Mouse (Mus musculus) left cerebral cortex, postnatal 10 days (tissue): ENCODE data around the gene Fam76a. TPM values are rescaled to one million over a fixed set of nuclear protein-coding genes. Genes with fewer than 3 reads are reported as not detected.
A peak's percentile ranks its signal among the peaks of the same experiment; 100 is the strongest.
"Not testable (repeated sequence)": the region's sequence is repeated elsewhere in the genome, so short reads cannot be mapped to it uniquely, and the experiment has no call there.

ENCODE experiments used
- DNase-seq, 2 experiments: peaks; one replicate each; pipeline ENCODE4 v3.0.0; 2021 to 2022; ENCODE audit warnings: low spot score in 2 of 2, mixed read lengths in 1 of 2; ENCODE audit errors: extremely low spot score in 1 of 2
- intact Hi-C: fragments of 180-260 bp; cut with DNase I; formaldehyde crosslinking; loops from one replicate; pipeline ENCODE4 v1.15.1; 2025
- total RNA-seq, 2 experiments: library from RNA; stranded (reverse); gene quantifications; 2 replicates each; pipeline ENCODE4 v1.2.3; 2021

Gene Fam76a
- total RNA-seq, 2 experiments from 2014 or later, result 31.8 to 36.9 TPM

GRCm38 (mm10) chr4:132946047-132947001, 24.0 kb upstream of the Fam76a start:
- DNase-seq, result peak; percentile 36 to 76
- intact Hi-C loops, result loop anchor here (10.0 kb wide), 2 partner anchors 268 to 348 kb away; partner anchors contain the start of genes Cd164l2 and Gpr3

- intact Hi-C loops, result loop anchor here (1.0 to 10.0 kb wide), 3 partner anchors 60 to 349 kb away; partner anchors contain the start of genes Cd164l2 and Gpr3
- peak; percentile 80 to 82 for DNase-seq
These were observed 23.1 kb upstream of the Fam76a start for GRCm38 (mm10) chr4:132945261-132946046.

- DNase-seq, result no peak
- intact Hi-C loops, result loop anchor here (1.0 to 10.0 kb wide), 3 partner anchors 61 to 350 kb away; partner anchors contain the start of genes Cd164l2 and Gpr3
These were observed 22.4 kb upstream of the Fam76a start for GRCm38 (mm10) chr4:132944776-132945175.

- intact Hi-C loops, result loop anchor here (10.0 kb wide), 2 partner anchors 271 to 351 kb away; partner anchors contain the start of genes Cd164l2 and Gpr3
- DNase-seq, result no peak
These were observed 21.7 kb upstream of the Fam76a start for GRCm38 (mm10) chr4:132944106-132944505.

- intact Hi-C loops, result loop anchor here (10.0 kb wide), 2 partner anchors 272 to 352 kb away; partner anchors contain the start of genes Cd164l2 and Gpr3
- no peak for DNase-seq
These were observed 20.7 kb upstream of the Fam76a start for GRCm38 (mm10) chr4:132943088-132943487.

- no peak for DNase-seq
- intact Hi-C loops, result loop anchor here (10.0 kb wide), 2 partner anchors 274 to 354 kb away; partner anchors contain the start of genes Cd164l2 and Gpr3
These were observed 18.8 kb upstream of the Fam76a start for GRCm38 (mm10) chr4:132941012-132941729.

GRCm38 (mm10) chr4:132939421-132940127, 17.2 kb upstream of the Fam76a start:
- intact Hi-C loops, result loop anchor here (10.0 kb wide), 2 partner anchors 275 to 355 kb away; partner anchors contain the start of genes Cd164l2 and Gpr3
- peak; percentile 43 to 80 for DNase-seq

- DNase-seq, result peak; percentile 65 to 76
These were observed 16.0 kb upstream of the Fam76a start for GRCm38 (mm10) chr4:132938181-132938941.

GRCm38 (mm10) chr4:132934639-132935038, 12.3 kb upstream of the Fam76a start:
- DNase-seq, result no peak
- intact Hi-C loops, result no loop called here

More at GRCm38 (mm10) chr4:132938181-132938941, 16.0 kb upstream of the Fam76a start:
- intact Hi-C loops, result no loop called here

- intact Hi-C loops, result no loop called here
- no peak for DNase-seq
These were observed 10.5 kb upstream of the Fam76a start for GRCm38 (mm10) chr4:132932752-132933404.

GRCm38 (mm10) chr4:132930784-132931183, 8.4 kb upstream of the Fam76a start:
- intact Hi-C loops, result no loop called here
- peak in 1 of 2 experiments; percentile 45 for DNase-seq

- intact Hi-C loops, result loop anchor here (5.0 kb wide), 1 partner anchor 149 kb away; no protein-coding TSS in a partner anchor
- DNase-seq, result not testable (repeated sequence)
These were observed 4.2 kb upstream of the Fam76a start for GRCm38 (mm10) chr4:132926520-132926919.

GRCm38 (mm10) chr4:132922061-132922530, 262 bp downstream of the Fam76a start:
- intact Hi-C loops, result no loop called here
- no peak for DNase-seq

GRCm38 (mm10) chr4:132921488-132921887, 870 bp downstream of the Fam76a start:
- DNase-seq, result no peak
- intact Hi-C loops, result no loop called here

GRCm38 (mm10) chr4:132920171-132920570, 2.2 kb downstream of the Fam76a start:
- DNase-seq, result no peak
- intact Hi-C loops, result no loop called here

- DNase-seq, intact Hi-C loops: not testable (repeated sequence)
These were observed 3.9 kb downstream of the Fam76a start for GRCm38 (mm10) chr4:132918493-132918892.
